Mouse (Mus musculus): ENCODE measurements around the gene Agfg1. TPM values are rescaled to one million over a fixed set of nuclear protein-coding genes. Genes with fewer than 3 reads are reported as not detected.
A peak's percentile ranks its signal among the peaks of the same experiment; 100 is the strongest.

Agfg1 gene
- total RNA-seq, 2 experiments from 2014 or later: 30.1 to 42.1 TPM

DNA sequence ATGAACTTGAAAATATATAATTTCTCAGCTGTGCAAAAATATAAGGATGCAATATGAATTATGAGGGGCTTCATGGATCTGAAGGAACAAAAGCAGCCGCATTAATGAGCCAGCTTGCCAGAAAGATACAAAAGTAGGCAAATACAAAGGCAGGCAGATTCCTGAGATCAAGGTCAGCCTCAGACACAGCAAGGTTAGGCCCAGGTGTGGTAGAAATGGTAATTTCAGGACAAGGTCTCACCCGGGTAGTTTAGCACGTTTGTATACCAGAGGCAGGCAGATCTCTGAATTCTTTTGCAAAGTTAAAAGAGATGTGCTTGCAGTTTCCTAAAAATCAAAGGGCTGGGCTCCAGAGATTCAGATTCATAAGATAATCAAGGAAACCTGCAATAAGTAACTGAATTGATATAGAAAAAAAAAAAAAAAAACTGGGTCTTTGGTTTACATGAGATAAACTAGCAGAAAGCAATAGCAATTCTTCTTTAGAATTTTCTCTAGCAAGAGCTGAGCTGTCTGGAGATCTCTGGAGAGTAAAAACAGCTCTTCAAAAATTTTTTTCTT, 18.6 kb upstream of the Agfg1 start:
- no peak for ATAC-seq (replicated peaks; ENCODE audit: low FRiP score, low TSS enrichment, poor library complexity, severe bottlenecking)

DNA sequence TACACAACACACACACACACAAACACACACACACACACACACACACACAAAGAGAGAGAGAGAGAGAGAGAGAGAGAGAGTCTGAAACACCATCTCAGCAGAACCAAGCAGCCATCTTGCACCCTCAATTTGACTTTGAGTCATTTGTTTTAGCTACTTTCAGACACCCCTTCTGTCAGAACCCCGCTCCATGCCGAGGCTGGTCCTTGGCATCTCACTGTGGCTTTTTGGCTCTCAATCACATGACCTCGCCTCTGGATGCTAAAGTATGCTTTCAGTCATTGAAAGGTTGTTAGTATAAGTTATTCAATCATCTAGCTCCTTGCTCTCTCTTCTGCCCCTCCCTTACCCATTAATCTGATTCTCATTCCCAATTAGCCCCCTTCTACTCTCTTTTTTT, 17.4 kb upstream of the Agfg1 start:
- ATAC-seq (replicated peaks; ENCODE audit: low FRiP score, low TSS enrichment, poor library complexity, severe bottlenecking): no peak

DNA sequence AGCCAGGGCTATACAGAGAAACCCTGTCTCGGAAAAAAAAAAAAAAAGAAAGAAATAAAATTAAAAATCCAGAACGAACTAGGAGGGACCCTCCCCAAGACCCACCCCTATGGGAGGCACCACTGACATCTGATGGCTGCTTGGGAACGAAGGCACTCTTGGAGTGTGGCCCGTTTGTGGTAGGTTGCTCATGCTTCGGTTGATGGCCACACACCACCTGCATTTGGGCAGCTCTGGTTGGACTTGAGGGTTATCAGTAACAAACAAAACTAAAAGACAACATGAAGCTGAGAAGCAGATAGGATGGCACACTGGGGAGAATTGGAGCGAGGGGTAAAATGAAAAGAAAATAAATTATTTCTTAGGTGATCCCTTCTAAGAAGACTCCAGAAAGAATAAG, 15.1 kb upstream of the Agfg1 start:
- ATAC-seq (replicated peaks; ENCODE audit: low FRiP score, low TSS enrichment, poor library complexity, severe bottlenecking): 0 out of 2 replicates have a peak, but pooled peaks have one; percentile 24

DNA sequence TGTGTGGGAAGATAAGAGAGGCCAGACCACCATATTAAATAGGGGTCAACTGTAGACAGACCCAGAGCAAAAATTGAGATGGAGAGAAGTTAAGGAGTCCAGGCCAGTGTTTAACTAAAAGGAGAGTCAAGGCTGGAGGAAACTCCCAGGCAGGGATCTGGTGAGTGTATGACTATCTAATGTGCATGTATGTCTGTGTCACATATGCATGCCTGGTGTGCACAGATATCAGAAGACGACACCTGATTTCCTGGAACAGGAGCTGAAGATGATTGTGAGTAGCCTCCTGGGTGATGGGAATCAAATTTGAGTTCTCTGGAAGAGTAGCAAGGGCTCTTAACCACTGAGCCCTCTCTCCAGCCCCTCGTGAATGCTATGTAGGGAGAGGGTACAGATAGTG, 14.0 kb upstream of the Agfg1 start:
- peak; percentile 52 for ATAC-seq (replicated peaks; ENCODE audit: low FRiP score, low TSS enrichment, poor library complexity, severe bottlenecking)

DNA sequence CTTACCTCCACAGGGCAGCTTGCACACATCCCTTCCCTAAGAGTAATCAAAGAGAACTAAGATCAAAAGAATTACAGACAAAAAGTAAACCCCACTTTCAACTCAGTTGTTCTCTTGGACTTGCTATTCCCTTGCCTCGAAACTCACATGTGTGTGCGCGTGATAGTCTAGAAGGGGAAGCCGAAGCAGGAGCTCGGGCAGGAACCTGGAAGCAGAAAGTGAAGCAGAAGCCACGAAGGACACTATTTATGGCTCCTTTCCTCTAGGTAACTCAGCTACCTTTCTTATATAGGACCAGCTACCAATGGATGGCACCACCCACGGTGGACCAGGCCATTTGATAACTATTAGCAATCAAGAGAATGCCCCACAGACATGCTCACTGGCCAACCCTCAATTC, 13.5 kb upstream of the Agfg1 start:
- ATAC-seq (replicated peaks; ENCODE audit: low FRiP score, low TSS enrichment, poor library complexity, severe bottlenecking): no peak

DNA sequence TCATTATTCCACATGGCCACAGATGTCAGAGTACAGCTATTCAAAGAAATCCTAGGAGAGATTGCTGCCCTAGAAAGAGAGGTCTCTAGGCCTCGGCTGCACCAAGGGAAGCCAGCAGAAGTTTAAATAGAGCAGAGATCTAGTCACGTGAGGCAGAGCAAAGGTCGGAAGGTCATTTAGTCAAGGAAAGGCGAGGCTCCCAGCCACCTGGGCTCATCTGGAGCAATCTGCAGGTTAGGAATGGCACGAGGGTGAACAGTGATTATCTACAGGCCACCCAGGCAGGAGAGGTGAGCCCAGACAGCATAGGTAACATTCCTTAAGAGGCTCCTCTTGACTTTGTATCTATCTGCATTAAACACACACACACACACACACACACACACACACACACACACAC, 12.4 kb upstream of the Agfg1 start:
- ATAC-seq (replicated peaks; ENCODE audit: low FRiP score, low TSS enrichment, poor library complexity, severe bottlenecking): no peak

DNA sequence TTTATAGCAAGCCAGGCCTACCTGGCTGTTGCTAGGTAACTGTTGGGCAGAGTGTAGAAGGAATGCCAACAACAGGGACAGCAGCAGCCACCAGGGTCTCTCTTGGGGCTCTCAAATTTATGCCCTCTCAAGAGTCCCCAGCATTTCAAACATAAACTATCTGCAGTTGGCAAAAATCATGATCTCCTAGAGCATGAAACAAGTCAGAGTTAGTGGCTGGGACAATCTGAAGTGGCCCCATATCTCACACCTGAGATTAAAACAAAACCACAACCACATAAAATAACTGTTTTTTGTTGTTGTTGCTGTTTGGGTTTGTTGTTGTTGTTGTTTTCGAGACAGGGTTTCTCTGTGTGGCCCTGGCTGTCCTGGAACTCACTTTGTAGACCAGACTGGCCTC, 8.5 kb upstream of the Agfg1 start:
- no peak for ATAC-seq (replicated peaks; ENCODE audit: low FRiP score, low TSS enrichment, poor library complexity, severe bottlenecking)

DNA sequence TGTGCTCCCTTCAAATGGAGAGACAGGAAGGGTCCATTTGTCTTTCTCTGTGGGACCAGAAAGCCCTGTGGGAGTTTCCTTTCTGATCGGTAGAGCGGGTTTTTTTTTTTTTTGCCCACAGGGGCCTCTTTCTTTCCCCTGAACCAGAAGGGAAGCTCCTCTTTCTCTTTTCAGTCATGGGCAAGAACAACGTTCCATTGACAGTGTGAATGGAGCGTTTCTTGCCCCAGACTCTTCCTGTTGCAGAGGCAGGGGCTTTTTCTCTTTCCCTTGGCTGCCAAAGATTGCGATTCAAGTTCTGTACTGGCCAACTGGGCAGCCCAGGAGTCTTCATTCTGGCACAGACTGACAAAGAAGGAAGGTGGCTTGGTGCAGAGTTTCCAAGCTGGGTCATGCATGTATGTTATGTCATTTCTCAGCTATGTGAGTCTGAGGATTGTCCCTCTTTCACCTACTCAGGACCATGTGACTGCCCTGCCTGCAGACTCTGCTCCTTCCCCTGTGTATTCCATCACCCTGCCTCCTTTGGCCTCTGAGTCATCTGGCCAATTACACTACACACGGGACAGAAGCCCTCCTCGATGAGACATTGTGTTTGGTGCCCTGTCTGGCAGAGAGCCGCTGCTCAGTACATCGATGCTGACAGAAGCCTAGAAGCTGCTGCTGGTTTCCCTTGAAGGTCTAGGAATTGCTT, 7.6 kb upstream of the Agfg1 start:
- no peak for ATAC-seq (replicated peaks; ENCODE audit: low FRiP score, low TSS enrichment, poor library complexity, severe bottlenecking)

DNA sequence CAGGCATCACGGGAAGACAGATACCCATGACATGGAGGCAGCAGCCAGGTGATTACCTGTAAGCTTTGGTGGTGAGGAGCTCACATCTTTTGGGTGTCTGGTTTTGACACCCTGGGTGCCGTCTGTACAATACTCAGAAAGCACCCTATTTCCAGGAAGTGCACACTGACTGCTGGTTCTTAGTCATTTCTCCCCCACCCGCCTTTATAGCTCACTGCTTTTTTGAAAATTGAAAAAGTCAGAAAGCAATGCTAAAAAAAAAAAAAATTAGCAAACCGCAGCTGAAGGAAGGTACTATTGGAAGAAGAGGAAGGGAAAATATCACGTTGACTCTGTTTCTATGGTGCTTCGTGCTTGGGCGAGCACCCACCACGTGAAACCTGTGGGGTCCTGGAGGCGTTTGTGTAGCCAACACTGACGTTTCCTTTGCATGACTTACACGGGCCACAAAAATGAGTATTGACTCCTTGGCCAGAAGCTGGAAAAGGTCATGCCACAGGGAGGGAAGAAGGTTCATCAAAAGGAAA, 6.7 kb upstream of the Agfg1 start:
- no peak for ATAC-seq (replicated peaks; ENCODE audit: low FRiP score, low TSS enrichment, poor library complexity, severe bottlenecking)

DNA sequence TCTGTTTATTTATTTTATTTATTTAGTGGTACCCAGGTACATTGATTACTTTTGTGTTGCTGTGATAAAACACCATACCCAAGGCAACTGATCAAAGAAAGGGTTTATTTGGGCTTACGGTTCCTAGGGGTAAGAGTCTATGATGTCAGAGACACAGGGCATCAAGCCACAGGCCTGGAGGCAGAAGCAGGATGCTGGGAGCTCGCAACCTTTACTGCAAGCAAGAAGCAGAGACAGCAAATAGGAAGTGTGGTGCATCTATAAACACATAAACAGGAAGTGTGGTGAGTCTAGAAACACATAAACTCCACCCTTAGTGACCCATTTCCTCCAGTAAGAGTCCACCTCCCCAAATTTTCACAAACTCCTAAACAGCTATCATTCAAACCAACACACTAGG, 5.8 kb upstream of the Agfg1 start:
- no peak for ATAC-seq (replicated peaks; ENCODE audit: low FRiP score, low TSS enrichment, poor library complexity, severe bottlenecking)

DNA sequence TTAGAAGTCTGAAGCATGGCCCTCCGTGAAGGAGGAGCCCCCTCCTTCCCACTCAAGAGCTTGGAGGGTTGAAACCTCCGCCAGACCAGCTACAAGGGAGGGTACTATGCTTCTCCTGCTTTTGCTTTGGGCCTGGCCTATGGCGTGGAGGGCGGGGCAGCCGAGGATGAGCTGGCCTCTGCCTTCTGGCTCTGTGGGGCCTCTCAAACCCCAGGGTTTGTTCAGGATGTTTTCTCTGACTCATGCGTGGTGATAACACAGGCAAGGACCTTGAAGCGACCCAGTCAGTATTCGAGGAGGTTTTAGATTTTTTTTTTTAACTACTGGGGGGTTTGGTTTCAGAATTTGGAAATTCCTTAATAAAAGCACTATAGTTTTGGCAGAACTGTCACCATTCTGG, 4.7 kb upstream of the Agfg1 start:
- no peak for ATAC-seq (replicated peaks; ENCODE audit: low FRiP score, low TSS enrichment, poor library complexity, severe bottlenecking)

DNA sequence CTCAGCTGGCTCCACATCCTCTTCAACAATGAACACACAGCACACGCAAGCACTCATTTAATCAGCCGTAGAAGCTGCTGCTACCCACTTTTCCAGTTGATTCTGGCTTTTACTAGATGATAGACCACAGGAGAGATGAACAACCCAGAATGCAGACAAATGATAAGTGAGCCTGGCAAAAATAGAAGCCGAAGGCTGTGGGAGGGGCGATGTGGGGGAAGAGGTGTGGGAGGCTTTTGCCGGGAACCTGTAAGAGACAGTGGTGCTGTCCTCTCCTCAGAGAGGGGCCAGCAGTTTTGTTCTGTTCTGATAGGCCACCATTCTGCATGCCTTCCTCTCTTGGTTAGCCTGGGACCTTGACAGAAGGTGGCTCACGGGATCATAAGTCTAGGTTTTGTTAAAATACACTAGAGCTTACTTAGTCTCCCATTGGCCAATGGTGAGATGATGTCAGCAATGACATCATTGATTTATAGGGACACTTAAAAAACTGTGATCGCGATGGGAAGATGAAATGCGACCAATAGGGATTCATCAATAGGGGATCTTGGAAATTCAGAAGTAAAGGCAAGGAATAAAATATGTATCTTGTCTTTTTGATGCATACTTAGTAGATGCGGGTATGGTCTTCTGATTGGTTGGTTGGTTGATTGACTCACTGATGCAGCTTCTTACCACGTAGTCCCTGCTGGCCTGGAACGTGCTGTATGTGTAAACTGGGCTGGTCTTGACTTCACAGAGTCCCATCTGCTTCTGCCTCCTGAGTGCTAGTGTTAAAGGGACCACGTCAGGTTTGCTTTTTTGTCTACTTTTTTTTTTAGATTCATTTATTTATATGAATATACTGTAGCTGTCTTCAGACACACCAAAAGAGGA, 2.7 kb upstream of the Agfg1 start:
- ATAC-seq (replicated peaks; ENCODE audit: low FRiP score, low TSS enrichment, poor library complexity, severe bottlenecking): peak; percentile 64

DNA sequence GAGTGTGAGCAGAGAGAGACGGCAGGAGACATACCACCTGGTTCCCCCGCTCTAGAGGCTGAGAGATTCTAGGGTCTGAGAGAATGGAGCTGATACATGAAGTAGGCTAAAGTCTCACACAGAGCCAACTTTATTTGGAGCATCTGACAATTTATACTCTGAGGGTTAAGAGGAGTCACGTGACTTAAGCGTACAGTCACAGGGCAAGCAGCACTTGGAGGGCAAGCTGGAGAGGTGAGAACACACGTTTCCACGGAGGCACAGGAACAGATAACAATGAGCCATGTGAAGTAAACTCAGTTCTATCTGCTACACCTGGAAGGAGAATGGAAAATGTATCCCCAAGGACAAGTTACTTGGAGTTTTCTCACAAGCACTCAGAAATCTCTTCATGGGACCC, 1.7 kb upstream of the Agfg1 start:
- no peak for ATAC-seq (replicated peaks; ENCODE audit: low FRiP score, low TSS enrichment, poor library complexity, severe bottlenecking)

DNA sequence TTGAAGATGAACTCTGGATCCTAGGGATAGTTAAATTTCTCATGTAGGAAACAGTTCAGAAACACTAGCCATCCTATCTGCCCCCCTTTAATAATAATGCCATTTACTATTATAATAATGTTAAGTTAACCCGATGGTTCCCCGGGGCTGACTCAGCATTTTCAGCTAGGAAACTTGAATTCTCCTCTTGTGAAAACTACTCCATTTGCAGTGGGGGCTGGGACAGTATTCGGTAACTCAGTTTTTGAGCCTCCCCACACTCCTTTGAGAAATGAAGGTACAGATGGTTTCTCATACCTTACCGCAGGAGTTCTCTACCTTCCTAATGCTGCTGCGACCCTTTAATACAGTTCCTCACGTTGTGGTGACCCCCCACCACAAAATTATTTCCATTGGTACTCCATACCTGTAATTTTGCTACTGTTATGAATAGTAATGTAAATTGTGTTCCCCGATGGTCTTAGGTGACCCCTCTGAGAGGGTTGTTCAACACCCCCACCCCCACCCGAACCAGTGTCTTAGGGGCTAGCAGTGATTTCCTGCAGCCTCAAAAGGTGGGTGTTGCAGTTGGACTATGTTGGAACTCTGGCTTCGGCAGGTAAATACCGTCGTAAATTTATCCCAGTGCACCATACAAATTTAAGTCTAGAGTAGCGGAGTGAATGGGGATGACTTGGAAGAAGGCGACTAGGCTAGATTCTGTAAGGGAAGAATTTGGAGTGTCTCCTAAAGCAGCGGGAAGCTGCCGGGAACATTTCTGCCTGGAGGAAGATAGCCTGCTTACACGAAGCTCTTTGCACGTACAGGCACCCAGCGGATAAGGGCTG, 601 bp upstream of the Agfg1 start:
- ATAC-seq (replicated peaks; ENCODE audit: low FRiP score, low TSS enrichment, poor library complexity, severe bottlenecking): no peak

DNA sequence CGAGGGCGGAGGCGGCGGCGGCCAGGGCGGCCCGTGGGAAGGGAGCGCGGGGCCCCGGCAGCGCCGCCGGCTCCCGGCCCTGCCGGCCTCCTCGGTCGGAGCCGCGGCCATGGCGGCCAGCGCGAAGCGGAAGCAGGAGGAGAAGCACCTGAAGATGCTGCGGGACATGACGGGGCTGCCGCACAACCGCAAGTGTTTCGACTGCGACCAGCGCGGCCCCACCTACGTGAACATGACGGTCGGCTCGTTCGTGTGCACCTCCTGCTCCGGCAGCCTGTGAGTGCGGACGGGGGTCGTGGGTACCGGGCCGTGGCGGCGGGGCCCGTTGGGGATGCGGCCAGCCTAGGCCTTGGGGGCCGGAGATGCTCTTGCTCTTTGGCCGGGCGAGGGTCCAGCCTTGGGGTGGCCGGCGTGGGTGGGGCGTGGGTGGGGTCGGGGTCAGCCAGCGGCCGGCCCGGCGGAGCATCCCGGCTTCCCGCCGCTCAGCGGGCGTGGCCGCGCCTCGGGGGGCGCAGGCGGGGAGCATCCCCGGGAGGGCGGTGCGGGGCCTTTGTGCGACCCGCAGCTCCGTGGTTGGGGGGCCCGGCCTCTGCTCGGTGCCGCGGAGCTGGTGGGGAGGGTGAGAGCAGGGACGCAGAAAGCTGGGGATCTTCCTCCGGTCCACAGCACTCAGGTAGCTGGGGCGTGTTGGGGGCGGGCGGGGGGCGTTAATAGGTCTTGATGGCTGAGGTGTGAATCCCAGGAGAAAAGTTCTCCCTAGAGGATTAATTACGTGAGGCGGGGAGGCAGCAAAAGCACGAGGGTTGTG, 535 bp downstream of the Agfg1 start:
- peak; percentile 12; the same call in 1 of the 2 replicates for ATAC-seq (replicated peaks; ENCODE audit: low FRiP score, low TSS enrichment, poor library complexity, severe bottlenecking)

DNA sequence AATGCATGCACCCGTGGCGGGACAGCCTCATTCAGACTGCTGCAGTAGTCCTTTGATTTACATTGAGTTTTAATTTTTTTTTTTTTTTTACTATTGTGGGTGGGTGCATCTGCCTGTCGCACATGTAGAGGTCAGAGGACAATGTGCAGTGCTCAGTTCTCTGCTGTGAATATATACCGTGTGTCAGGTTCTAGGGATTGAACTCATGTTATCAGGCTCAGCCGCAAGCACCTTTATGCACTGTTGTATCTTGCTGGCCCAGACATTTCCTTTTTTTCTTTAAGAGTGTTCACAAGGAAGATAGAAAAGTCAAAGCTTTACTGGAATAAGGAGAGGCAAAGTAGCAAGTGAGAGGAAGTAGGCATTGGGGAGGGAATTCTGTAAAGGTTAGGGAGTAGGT, 16.4 kb downstream of the Agfg1 start:
- ATAC-seq (replicated peaks; ENCODE audit: low FRiP score, low TSS enrichment, poor library complexity, severe bottlenecking): peak; percentile 93

DNA sequence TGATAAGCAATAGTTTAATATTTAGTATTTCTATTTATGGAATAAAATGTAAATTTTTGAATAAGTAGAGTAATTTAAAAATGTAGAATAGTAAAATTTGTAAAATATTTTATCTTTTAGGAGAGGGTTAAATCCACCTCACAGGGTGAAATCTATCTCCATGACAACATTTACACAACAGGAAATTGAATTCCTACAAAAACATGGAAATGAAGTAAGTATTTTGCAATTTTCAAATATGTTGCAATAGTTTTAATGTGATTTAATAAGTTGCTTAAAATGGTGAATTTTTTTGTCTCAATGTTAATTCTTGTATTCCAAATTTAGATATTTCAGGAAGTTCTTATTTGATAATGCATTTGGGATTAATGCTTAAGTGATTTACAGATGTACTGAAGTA, 19.0 kb downstream of the Agfg1 start:
- no peak for ATAC-seq (replicated peaks; ENCODE audit: low FRiP score, low TSS enrichment, poor library complexity, severe bottlenecking)

DNA sequence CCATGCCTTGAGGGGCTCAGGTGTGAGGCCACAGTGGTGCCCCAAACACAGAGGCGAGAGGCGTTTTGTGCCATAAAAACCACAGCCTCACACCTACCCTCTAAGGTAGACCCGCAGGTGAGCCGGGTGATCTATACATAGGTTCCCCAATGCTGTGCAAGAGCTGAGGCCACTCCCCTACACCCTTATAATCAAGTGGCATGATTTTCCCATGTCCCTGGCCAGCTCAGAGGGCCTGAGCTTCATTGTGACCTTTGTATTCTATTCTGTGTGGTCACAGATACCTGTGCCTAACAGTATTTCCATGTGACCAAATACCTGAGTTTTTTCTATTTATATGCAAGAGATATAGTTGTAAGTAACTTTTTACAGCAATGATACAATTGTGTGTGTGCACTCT, 21.1 kb downstream of the Agfg1 start:
- ATAC-seq (replicated peaks; ENCODE audit: low FRiP score, low TSS enrichment, poor library complexity, severe bottlenecking): no peak

DNA sequence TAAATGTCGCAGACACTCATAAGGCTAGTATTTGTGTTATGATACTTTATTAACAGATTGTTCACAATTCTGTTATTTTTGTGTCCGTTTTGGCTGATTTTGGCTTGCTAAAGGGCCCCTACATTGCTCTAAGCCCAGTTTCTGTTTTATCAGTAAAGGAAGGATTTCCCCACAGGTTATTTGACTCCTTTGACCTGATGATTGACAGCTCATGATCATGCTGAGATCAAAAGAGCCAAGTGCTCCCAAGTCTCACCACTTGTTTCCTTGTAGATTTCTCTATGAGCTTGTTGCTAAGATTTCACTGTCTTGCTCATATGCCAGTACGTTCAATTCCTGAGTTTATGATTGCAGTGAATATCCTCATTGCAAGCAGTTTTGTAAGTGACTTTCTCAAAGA, 30.9 kb downstream of the Agfg1 start:
- ATAC-seq (replicated peaks; ENCODE audit: low FRiP score, low TSS enrichment, poor library complexity, severe bottlenecking): no peak
